Mouse (Mus musculus) stomach, embryonic 14.5 days (tissue): ENCODE measurements around the gene Adcy2. TPM values are rescaled to one million over a fixed set of nuclear protein-coding genes. Genes with fewer than 3 reads are reported as not detected.

Experiments
- ATAC-seq: fragments of 200-750 bp; cut with Nextera tagmentation; 2 replicates; pipeline ENCODE4 v1.8.0; 2017; ENCODE audit warnings: low read depth, moderate TSS enrichment; ENCODE audit not compliant: insufficient number of reproducible peaks, insufficient read depth, low FRiP score
- H3K27ac ChIP-seq: fragments of 300-500 bp; sonication (generic); 2 replicates; pipeline ENCODE4 v1.5.1; 2014; ENCODE audit warnings: mild to moderate bottlenecking, low read length, moderate library complexity, mixed read lengths
- H3K27me3 ChIP-seq: fragments of 300-500 bp; sonication (generic); 2 replicates; pipeline ENCODE4 v1.6.1; 2014; ENCODE audit warnings: low read length, control low read depth, mixed read lengths; ENCODE audit not compliant: control insufficient read depth, insufficient read depth
- H3K36me3 ChIP-seq: fragments of 300-500 bp; sonication (generic); 2 replicates; pipeline ENCODE4 v1.6.1; 2014; ENCODE audit warnings: mild to moderate bottlenecking, control low read depth, low read length, moderate library complexity, mixed read lengths; ENCODE audit not compliant: control insufficient read depth, insufficient read depth
- H3K4me1 ChIP-seq: fragments of 300-500 bp; sonication (generic); 2 replicates; pipeline ENCODE4 v1.6.1; 2014; ENCODE audit warnings: low read length, control low read depth, mixed read lengths; ENCODE audit not compliant: control insufficient read depth, insufficient read depth
- H3K4me2 ChIP-seq: fragments of 300-500 bp; sonication (generic); replicated peaks from 2 replicates; pipeline ENCODE4 v1.6.1; 2014; ENCODE audit warnings: low read depth, low read length, control low read depth
- H3K4me3 ChIP-seq: fragments of 300-500 bp; sonication (generic); 2 replicates; pipeline ENCODE4 v1.5.1; 2014; ENCODE audit warnings: low read depth, low read length, control low read depth
- H3K9ac ChIP-seq: fragments of 300-500 bp; sonication (generic); replicated peaks from 2 replicates; pipeline ENCODE4 v1.6.1; 2014; ENCODE audit warnings: low read depth, mild to moderate bottlenecking, control low read depth, low read length, moderate library complexity, mixed read lengths
- H3K9me3 ChIP-seq: fragments of 300-500 bp; sonication (generic); 2 replicates; pipeline ENCODE4 v1.6.1; 2016; ENCODE audit warnings: low read depth, low read length, control low read depth; ENCODE audit not compliant: control insufficient read depth
- WGBS: fragments of 180-500 bp; shearing (Covaris S2); extraction: QIAGEN DNeasy Blood & Tissue Kit; methylation state at CpG from one replicate; pipeline ENCODE4 v1.1.7; 2014; 5-methylcytosine and 5-hydroxymethylcytosine counted together
- polyA plus RNA-seq: library from polyadenylated mRNA; unstranded; fragments of >200 nt; fragmentation: Nextera tagmentation; extraction: Ambion mirVana; gene quantifications from 2 replicates; pipeline ENCODE4 v1.2.1, GENCODE M21; 2014

Gene Adcy2
- polyA plus RNA-seq, 1 experiment from 2014 or later, result 5.0 TPM

DNA sequence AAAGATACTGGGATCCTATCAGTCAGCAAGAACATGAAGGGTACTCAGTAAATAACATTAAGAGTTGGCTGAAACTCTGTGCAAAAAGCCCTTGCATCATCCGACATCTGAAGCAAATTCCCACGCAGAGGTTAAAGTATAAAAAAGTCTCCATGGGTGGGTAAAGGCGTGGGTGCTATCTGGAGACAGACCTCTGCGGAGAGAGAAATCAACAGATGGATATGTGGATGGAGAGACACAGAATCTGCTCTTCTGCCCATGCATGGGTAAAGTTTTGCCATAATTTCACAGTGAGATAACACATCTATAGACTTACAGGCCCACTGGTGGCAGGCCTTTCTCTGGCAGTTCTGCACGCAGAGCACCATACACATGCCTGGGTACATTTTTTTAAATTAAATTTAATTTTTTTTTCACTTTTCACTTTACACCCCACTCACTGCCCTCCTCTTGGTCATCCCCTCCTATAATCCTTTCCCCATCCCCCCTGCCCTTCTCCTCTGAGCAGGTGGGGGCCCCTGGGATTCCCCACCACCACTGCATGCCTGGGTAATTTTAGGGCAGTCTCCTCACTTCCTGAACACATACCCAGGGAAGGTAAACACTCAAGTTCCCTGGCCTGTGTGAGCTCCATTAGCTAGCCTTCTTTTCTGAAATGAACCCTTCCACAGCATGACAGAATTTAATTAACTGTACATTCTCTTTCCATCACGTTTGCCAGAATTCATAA is 169.1 kb downstream of the Adcy2 start:
- no peak overlapping the region for H3K4me2 ChIP-seq

DNA sequence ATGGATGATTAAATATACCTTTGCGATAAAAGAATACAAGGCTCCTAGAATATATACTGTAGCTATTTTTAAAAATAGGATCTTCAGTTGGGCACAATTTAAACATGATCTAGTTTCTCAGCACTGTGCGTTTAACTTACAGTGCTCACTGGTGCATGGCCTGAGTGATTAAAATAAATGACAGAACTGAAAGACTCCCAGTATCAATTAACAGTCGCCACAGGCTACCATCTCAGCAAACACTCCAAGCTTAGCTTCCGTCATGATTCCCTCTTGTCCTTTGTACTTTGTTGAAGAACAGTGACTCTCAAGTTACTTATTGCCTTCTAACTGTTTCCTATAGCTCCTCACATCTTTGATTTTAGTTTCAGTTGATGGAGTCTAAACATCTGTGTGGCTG is 170.9 kb downstream of the Adcy2 start:
- Histone ChIP-seq H3K4me2 (no peak overlapping the region), H3K27ac (no peak overlapping the region), H3K4me1 (no peaks in the 10 kb centered on the region), H3K9ac (no peak overlapping the region), H3K4me3 (no peak overlapping the region), H3K27me3 (no peaks in the 10 kb centered on the region), H3K36me3 (no peaks in the 10 kb centered on the region), H3K9me3 (no peaks in the 10 kb centered on the region)
- no peak for ATAC-seq
- 73% methylated on average over 4 of the region's 4 CpGs for WGBS

More for the DNA sequence above, 169.1 kb downstream of the Adcy2 start:
- H3K4me3 ChIP-seq, result no peak overlapping the region
- H3K27ac ChIP-seq, result no peak overlapping the region
- WGBS, result 83% methylated on average over 6 of the region's 6 CpGs
- ATAC-seq, result no peak
- no peaks in the 10 kb centered on the region for H3K27me3 ChIP-seq
- no peak overlapping the region for H3K9ac ChIP-seq
- H3K36me3 ChIP-seq, result no peaks in the 10 kb centered on the region
- H3K4me1 ChIP-seq, result no peaks in the 10 kb centered on the region
- no peaks in the 10 kb centered on the region for H3K9me3 ChIP-seq

DNA sequence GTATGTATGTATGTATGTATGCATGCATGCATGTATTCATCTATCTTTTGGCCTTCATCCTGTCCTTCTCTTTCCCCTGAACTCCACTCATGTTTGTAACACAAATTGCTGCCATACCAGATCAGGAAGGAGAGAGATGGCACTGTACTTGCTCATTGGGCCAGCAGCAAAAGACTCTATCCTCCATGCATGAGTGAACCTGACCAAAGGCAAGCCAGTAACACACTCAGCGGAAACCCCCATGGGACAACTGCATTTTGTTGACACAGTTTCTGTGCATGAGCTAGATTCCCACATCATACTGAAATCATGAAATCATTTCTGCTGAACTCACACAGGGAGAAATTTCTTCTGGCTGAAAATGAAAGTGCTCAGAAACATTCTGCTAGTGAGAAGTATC is 172.9 kb downstream of the Adcy2 start:
- 97% methylated on average over 1 of the region's 1 CpGs for WGBS
- Histone ChIP-seq H3K27ac (no peak overlapping the region), H3K4me2 (no peak overlapping the region), H3K9ac (no peak overlapping the region), H3K4me1 (no peaks in the 10 kb centered on the region), H3K4me3 (no peak overlapping the region), H3K27me3 (no peaks in the 10 kb centered on the region), H3K36me3 (no peaks in the 10 kb centered on the region), H3K9me3 (no peaks in the 10 kb centered on the region)
- no peak for ATAC-seq

DNA sequence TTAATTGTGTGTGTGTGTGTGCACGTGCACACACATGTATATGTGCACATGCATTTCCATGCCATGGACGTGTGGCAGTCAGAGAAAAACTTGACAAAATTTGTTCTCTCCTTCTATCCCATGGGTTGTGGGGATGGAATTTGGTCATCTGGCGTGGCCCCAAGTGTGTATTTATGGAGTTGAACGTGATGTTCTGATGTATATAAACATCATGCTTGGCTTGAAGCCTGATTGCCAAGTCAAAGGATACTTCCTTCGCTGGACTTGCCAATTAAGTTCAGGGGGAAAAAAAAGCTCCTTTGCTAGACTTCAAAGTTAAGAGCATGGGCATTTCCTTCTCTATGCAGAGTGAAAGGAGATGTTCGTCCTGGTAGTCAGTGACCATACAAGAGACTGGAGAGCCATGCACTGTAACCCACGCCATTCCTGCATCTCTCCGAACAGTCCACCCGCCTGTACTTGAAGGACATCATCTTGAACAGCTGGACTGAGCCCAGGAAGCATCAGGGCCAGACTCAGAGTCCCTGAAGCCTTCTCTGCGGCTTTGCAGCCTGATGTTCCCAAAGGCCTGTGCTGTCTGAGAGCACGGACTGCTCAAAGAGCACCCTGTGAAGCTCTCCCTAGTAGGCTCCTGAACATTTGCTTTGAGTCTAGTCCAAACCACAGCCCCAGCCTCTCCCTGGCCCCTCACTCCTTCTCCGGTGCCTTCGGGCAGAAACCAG is 178.3 kb downstream of the Adcy2 start:
- Histone ChIP-seq H3K4me2 (no peak overlapping the region), H3K27me3 (no peaks in the 10 kb centered on the region), H3K27ac (no peak overlapping the region), H3K4me1 (no peaks in the 10 kb centered on the region), H3K9ac (no peak overlapping the region), H3K4me3 (no peak overlapping the region), H3K36me3 (no peaks in the 10 kb centered on the region), H3K9me3 (no peaks in the 10 kb centered on the region)
- ATAC-seq, result no peak
- WGBS, result 75% methylated on average over 13 of the region's 13 CpGs

DNA sequence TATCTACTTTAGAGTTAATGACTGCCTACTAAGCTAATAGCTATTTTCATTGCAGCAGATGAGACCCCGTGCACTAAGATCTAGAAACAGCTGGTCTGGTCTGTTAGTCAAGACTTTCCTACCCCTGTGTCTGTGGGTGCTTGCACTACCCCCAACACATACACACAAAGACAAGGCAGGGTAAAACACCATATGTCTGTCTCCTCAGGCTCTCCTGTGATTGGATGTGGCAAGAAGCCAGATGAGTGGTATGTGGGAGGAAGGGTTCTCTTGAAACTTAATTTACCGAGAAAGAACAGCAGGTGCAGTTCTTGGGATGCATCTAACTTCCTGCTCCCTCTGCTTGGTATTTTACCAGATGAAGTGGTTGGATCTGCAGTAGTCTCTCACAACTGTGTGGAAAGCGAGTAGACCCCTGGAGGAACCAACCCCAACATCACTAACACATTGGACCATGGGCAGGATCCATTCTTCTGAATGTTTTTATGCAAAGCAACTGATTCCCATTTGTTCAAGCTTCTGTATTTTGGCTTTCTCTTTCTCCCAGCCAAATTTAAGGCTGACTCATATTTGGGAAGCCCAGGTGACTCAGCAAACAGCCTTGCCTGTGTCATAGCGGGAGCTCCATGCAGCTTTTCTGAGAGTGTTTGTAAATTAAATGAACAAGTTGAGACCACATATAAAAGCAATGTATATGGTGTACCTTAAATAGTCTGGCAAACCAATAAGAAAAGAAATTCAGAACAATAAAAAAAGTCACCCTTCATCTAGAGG is 183.4 kb downstream of the Adcy2 start:
- H3K4me3 ChIP-seq, result no peak overlapping the region
- H3K36me3 ChIP-seq, result no peaks in the 10 kb centered on the region
- no peak overlapping the region for H3K27ac ChIP-seq
- no peaks in the 10 kb centered on the region; the same call in 1 of the 2 replicates for H3K9me3 ChIP-seq
- no peaks in the 10 kb centered on the region for H3K27me3 ChIP-seq
- no peak overlapping the region for H3K4me2 ChIP-seq
- no peak overlapping the region for H3K9ac ChIP-seq
- no peak for ATAC-seq
- no peaks in the 10 kb centered on the region for H3K4me1 ChIP-seq
- 77% methylated on average over 4 of the region's 4 CpGs for WGBS

DNA sequence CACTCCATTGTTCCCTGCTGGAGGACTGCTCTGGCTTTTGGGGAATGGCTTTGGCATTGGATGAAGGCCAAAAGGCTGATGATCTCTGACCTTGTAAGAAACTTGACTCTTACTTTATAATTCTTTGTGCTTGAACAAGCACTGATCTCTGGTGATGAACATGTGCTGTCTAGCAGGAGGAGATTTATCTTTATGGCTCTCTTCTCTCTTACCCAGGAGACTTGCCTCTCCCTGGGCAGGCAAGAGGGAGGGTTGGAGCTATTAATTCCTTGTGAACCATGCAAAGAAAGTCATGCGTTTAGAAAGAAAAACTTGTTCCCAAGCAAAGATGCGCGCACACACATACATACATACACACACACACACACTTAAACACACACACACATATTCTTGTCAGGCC is 188.2 kb downstream of the Adcy2 start:
- H3K9ac ChIP-seq, result no peak overlapping the region
- H3K27ac ChIP-seq, result no peak overlapping the region
- no peak overlapping the region for H3K4me2 ChIP-seq
- ATAC-seq, result no peak
- H3K9me3 ChIP-seq, result no peaks in the 10 kb centered on the region; the same call in 1 of the 2 replicates
- H3K4me3 ChIP-seq, result no peak overlapping the region
- no peaks in the 10 kb centered on the region for H3K36me3 ChIP-seq
- H3K27me3 ChIP-seq, result no peaks in the 10 kb centered on the region
- H3K4me1 ChIP-seq, result no peaks in the 10 kb centered on the region
- 90% methylated on average over 3 of the region's 3 CpGs for WGBS

DNA sequence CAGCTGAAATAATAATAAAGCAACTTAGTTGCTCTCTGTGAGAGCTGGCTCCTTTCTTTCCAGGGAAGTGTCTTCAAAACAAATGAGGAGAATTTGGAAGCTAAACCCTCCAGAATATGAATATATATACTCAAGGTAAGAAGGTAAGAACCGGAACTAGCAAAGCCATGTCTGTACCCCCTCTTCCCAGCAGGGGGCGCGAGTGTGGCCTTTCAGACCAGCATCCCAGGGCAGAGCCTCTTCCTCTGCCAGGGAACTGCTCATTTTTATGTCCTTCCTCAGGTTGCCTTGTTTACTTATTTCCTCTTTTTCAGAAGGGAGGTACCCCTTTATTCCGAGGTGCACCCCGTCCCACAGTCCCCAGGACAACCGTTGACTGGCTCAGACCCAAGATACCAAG is 199.6 kb downstream of the Adcy2 start:
- H3K27me3 ChIP-seq, result no peaks in the 10 kb centered on the region
- no peak overlapping the region for H3K4me3 ChIP-seq
- no peak overlapping the region for H3K4me2 ChIP-seq
- no peak overlapping the region for H3K9ac ChIP-seq
- no peaks in the 10 kb centered on the region for H3K4me1 ChIP-seq
- 62% methylated on average over 6 of the region's 6 CpGs for WGBS
- H3K36me3 ChIP-seq, result no peaks in the 10 kb centered on the region
- no peak for ATAC-seq
- no peak overlapping the region for H3K27ac ChIP-seq
- H3K9me3 ChIP-seq, result no peaks in the 10 kb centered on the region

DNA sequence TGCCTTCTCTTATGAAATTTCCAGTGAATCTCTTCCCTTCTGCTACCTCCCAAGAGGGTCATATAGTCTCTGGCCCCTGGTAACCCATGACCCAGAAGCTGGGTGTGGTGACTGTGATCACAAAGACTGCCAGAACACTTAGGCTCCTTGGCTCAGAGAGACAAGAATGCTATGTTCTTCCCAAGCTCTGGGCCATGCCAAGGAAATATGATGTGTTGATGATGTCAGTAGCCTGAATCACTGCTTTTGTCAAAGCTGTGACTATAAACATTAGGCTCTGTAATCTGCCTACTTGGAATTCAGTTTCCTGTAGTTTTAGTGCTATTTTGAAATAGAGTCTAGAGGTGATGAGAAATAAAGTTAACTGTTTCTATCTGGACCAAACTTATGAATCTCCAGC is 206.1 kb downstream of the Adcy2 start:
- H3K4me3 ChIP-seq, result no peak overlapping the region
- H3K27ac ChIP-seq, result no peak overlapping the region
- no peak for ATAC-seq
- H3K9me3 ChIP-seq, result no peaks in the 10 kb centered on the region
- H3K4me1 ChIP-seq, result no peaks in the 10 kb centered on the region
- H3K36me3 ChIP-seq, result no peaks in the 10 kb centered on the region
- H3K4me2 ChIP-seq, result no peak overlapping the region
- H3K27me3 ChIP-seq, result no peaks in the 10 kb centered on the region
- no peak overlapping the region for H3K9ac ChIP-seq
